Mouse (Mus musculus) MN1 (cell line): ENCODE results near the gene Hmces.

Source experiments
- DNase-seq: peaks from one replicate; pipeline ENCODE4 v3.0.0-alpha.2; 2016; ENCODE audit warnings: low spot score

Hmces gene

GRCm38 (mm10) chr6:87913661-87914325 is at the start of gene Hmces:
Gene Hmces (plus strand): TSS chr6:87913935.
- peak; percentile 78 for DNase-seq

DNA sequence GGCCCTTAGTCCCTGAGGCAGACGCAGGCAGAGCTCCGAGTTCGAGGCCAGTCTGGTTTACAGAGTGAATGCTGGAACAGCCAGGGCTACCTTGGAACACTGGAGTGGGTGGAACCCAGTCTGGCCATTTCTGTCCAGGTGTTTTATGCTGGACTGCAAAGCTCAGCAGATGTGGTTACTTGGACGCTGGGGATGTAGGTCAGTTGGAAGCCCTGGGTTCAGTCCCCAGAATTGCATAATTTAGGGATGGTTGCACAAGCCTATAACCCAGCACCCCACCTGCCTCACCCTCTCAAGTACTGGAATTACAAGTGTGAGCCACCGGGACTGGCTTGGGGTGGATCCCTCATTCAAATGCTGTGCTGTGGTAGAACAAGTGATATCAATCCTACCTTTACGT is 47.5 kb upstream of the Hmces start:
- no peak for DNase-seq

GRCm38 (mm10) chr6:87867256-87867655 is 46.5 kb upstream of the Hmces start:
- no peak for DNase-seq

- DNase-seq: peak; percentile 94
These were observed 44.7 kb upstream of the Hmces start for GRCm38 (mm10) chr6:87868871-87869506.

DNA sequence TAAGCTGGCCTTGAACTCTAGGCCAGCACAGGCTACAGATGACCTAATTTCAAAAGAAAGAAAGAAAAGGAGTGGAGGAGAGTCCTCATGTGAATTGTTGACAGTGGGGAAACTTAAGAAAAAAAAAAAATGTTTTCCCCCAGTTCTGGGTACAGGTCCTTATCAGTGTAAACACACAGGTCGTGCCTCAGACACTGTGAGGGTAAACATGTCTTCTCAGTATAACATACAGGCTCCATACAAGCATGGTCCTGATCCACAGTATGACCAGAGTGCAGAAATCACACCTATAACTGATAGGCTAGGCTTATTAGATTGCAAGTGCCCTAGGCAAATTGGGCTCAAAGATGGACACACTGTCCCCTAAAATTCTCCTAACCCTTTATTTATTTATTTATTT is 43.3 kb upstream of the Hmces start:
- DNase-seq: no peak

DNA sequence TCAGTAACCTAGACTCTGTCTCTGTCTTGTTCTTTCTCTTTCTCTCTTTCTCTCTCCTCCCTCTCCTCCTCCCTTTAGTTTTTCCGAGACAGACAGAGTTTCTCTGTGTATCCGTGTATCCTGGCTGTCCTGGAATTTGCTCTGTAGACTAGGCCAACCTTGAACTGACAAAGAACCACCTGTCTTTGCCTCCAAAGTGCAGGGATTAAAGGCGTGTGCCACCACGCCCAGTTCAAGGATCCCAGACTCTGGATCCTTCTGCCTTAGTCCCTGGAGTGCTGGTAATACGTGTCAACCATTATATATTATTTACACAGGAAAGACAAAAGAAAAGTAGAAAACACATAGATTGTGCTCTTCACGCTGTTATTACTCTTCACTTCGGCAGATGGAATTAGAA is 42.5 kb upstream of the Hmces start:
- no peak for DNase-seq

- no peak for DNase-seq
These were observed 40.6 kb upstream of the Hmces start for GRCm38 (mm10) chr6:87873104-87873503.

GRCm38 (mm10) chr6:87873963-87874362 is 39.8 kb upstream of the Hmces start:
- no peak for DNase-seq

GRCm38 (mm10) chr6:87875083-87875482 is 38.7 kb upstream of the Hmces start:
- DNase-seq: peak; percentile 42

GRCm38 (mm10) chr6:87875562-87875961 is 38.2 kb upstream of the Hmces start:
- no peak for DNase-seq

DNA sequence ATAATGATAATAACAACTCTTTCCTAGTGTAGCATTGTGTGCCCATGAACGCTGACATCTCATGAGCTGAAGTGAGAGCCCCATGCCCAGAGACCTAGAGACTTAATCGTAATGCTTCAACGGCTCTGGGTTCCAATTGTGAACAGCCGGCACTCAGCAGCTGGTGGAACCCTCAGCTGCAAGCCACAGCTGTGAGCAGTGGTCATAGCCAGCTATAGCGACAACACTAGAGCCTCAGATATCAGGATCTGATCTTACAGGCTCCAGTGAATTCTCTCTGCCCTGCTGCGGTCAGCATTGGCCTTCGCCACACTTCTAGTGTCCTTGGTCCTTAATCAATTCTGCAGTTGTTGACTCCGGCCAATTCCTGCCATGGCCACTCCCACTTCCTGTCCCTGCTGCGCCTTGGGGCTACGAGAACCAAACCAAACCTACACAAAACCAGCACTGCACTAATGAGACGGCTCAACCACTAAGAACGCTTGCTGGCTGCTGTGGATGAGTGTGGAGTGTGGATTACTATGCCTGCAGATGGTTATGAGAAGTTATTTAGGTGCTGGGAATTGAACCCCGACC is 37.6 kb upstream of the Hmces start:
- DNase-seq: no peak

DNA sequence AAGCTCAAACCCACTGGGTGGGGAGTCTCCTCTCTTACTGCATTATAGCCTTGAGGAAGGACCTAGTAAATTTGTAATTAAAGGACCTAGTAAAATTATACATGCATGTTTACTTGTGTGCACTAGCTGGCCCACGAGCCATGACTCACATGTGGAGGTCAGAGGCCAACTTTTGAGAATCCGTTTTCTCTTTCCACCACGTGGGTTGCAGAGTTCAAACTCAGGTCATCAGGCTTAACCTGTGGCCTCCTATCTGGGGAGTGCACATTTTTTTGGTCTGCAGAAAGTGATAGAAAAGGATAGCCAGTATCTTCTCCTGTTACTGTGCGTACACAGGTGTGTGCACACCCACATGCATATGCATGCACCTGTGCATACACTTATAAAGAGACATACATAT is 34.7 kb upstream of the Hmces start:
- DNase-seq: no peak

DNA sequence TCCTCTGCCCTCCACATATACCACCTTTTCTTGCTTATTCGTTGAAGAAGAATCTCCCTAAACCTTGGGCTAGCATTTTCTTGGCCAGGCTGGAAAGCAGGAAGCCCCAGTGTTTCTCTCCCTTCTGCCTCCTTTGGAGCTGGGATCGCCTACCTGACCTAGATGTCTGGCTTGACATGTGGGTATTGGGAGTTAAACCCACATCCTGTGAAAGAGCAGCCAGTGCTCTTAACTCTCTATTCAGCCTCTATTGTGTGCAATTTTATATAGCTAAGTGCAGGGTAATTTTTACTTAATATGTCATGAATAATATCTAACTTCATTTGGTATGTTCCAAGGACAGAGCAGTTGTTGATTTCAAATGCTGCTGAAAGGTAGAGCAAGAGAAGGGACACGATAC is 34.1 kb upstream of the Hmces start:
- no peak for DNase-seq

GRCm38 (mm10) chr6:87882221-87882620 is 31.5 kb upstream of the Hmces start:
- DNase-seq: no peak

- DNase-seq: peak; percentile 89
These were observed 30.9 kb upstream of the Hmces start for GRCm38 (mm10) chr6:87882816-87883215.

- no peak for DNase-seq
These were observed 27.0 kb upstream of the Hmces start for GRCm38 (mm10) chr6:87886721-87887120.

GRCm38 (mm10) chr6:87887594-87888233 is 26.0 kb upstream of the Hmces start, which contains the start of gene Copg1:
Gene Copg1 (plus strand): TSS chr6:87887814.
- DNase-seq: peak; percentile 99

- DNase-seq: peak; percentile 30
These were observed 19.8 kb upstream of the Hmces start for GRCm38 (mm10) chr6:87893931-87894330.

GRCm38 (mm10) chr6:87898028-87898427 is 15.7 kb upstream of the Hmces start:
- DNase-seq: peak; percentile 29

GRCm38 (mm10) chr6:87906632-87907031 is 7.1 kb upstream of the Hmces start:
- DNase-seq: no peak

DNA sequence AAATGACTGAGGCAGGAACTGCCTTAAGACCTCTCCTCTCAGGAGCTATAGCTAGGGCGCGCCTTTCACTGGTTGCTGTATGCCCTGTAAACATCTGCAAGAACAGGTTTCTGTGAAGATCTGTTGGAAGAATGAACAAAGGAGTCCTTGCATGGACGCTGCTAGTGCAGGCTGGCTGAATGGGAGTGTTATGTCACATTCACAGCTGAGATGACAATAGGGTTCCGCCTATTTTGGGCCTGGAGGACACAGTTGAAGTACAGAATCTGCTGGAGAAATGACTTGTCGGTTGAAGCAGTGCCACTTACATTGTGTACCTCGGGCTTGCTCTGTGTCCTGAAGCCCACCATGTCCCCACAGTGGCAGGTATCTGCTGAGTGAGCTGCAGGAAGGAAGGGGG is 4.6 kb upstream of the Hmces start:
- no peak for DNase-seq

- DNase-seq: no peak
These were observed 2.2 kb upstream of the Hmces start for GRCm38 (mm10) chr6:87911559-87911958.
